Mouse (Mus musculus): ENCODE results near the gene Tigd3.
A peak's percentile ranks its signal among the peaks of the same experiment; 100 is the strongest.
"Not testable (repeated sequence)": the region's sequence is repeated elsewhere in the genome, so short reads cannot be mapped to it uniquely, and the experiment has no call there.

The Tigd3 gene

GRCm38 (mm10) chr19:5921715-5922114, 27.8 kb upstream of the Tigd3 start:
- DNase-seq = no peak

GRCm38 (mm10) chr19:5913007-5913719, 19.2 kb upstream of the Tigd3 start, which contains the start of gene Dpf2:
Gene Dpf2 (minus strand): TSS chr19:5913010.
- no peak for DNase-seq

- DNase-seq = peak; percentile 99
Observed at GRCm38 (mm10) chr19:5912103-5913006, 18.4 kb upstream of the Tigd3 start.

- DNase-seq = no peak
Observed at GRCm38 (mm10) chr19:5911430-5912102, 17.6 kb upstream of the Tigd3 start.

- no peak for DNase-seq
Observed at GRCm38 (mm10) chr19:5910221-5910620, 16.3 kb upstream of the Tigd3 start.

GRCm38 (mm10) chr19:5907275-5907674, 13.3 kb upstream of the Tigd3 start:
- no peak for DNase-seq

- DNase-seq = peak; percentile 45
Observed at GRCm38 (mm10) chr19:5893282-5894001, 507 bp downstream of the Tigd3 start.

GRCm38 (mm10) chr19:5892735-5893134, 1.2 kb downstream of the Tigd3 start:
- no peak for DNase-seq

GRCm38 (mm10) chr19:5892262-5892661, 1.7 kb downstream of the Tigd3 start:
- no peak for DNase-seq

- no peak for DNase-seq
Observed at GRCm38 (mm10) chr19:5891521-5892258, 2.3 kb downstream of the Tigd3 start.

- DNase-seq = no peak
Observed at GRCm38 (mm10) chr19:5889211-5889610, 4.7 kb downstream of the Tigd3 start.

GRCm38 (mm10) chr19:5887234-5887815, 6.6 kb downstream of the Tigd3 start:
- no peak for DNase-seq

GRCm38 (mm10) chr19:5885838-5886237, 8.1 kb downstream of the Tigd3 start:
- DNase-seq = peak; percentile 52

GRCm38 (mm10) chr19:5883935-5884334, 10.0 kb downstream of the Tigd3 start:
- no peak for DNase-seq

GRCm38 (mm10) chr19:5882079-5882478, 11.9 kb downstream of the Tigd3 start:
- DNase-seq = not testable (repeated sequence)

GRCm38 (mm10) chr19:5881155-5881554, 12.8 kb downstream of the Tigd3 start:
- no peak for DNase-seq

GRCm38 (mm10) chr19:5879735-5880134, 14.2 kb downstream of the Tigd3 start:
- no peak for DNase-seq

GRCm38 (mm10) chr19:5878916-5879315, 15.0 kb downstream of the Tigd3 start:
- no peak for DNase-seq

GRCm38 (mm10) chr19:5878362-5878722, 15.6 kb downstream of the Tigd3 start:
- no peak for DNase-seq

- DNase-seq = peak; percentile 88
Observed at GRCm38 (mm10) chr19:5877618-5878361, 16.2 kb downstream of the Tigd3 start, which contains the start of gene Slc25a45. Gene Slc25a45 (plus strand): TSS chr19:5877808.
